Comparison of ENCODE assay signal across 37 mouse cellular contexts in the genomic region with DNA sequence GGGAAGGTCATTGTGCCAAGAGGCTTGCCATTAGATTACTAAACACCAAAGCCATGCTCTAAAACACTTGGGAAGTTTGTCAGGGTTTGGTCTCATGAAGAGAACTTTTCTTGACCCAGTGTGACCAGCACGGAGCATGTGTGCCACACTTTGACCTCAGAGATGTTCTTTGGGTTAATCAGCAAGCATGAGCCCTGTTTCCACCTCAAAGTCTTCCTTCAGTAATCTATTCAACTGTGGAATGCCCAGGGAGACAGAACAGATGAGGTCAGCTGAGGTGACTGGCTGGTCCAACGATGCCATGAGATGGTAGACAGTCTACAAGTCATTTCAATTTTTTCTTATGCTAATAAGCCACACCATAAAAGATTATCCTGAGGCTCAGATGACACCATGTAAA. TPM values are rescaled to one million over a fixed set of nuclear protein-coding genes. Genes with fewer than 3 reads are reported as not detected.
A peak's percentile ranks its signal among the peaks of the same experiment; 100 is the strongest.
DNase-seq lines count a peak whose midpoint lies in the region; ATAC-seq lines count a peak whose summit lies in the region.
"Had no signal": no experiment of that assay in that cellular context is flagged by ENCODE, and none has a peak within 500 bp of the region (broad histone marks: within the 10 kb centered on the region; RNA-seq: fewer than 3 reads in every experiment).

No protein-coding gene starts in this region.

- H3K36me3 ChIP-seq in kidney, embryonic 15.5 days: no peaks in the 10 kb centered on the region
- H3K36me3 ChIP-seq in limb, embryonic 11.5 days (ENCODE audit: control insufficient read depth, insufficient read depth, low read length): no peaks in the 10 kb centered on the region
- H3K36me3 ChIP-seq in limb, embryonic 10.5 days: no peaks in the 10 kb centered on the region
- no peaks in the 10 kb centered on the region for H3K36me3 ChIP-seq in hindbrain, embryonic 12.5 days
- H3K36me3 ChIP-seq: embryonic facial prominence, embryonic 10.5 days; embryonic facial prominence, embryonic 13.5 days; forebrain, embryonic 10.5 days; hindbrain, embryonic 10.5 days had no signal

- H3K4me1 ChIP-seq in kidney, embryonic 15.5 days: no peaks in the 10 kb centered on the region
- H3K4me1 ChIP-seq in limb, embryonic 11.5 days (ENCODE audit: control insufficient read depth, insufficient read depth, low read length): no peaks in the 10 kb centered on the region
- no peaks in the 10 kb centered on the region for H3K4me1 ChIP-seq in limb, embryonic 10.5 days
- H3K4me1 ChIP-seq in hindbrain, embryonic 12.5 days: no peaks in the 10 kb centered on the region
- H3K4me1 ChIP-seq: embryonic facial prominence, embryonic 10.5 days; embryonic facial prominence, embryonic 13.5 days; forebrain, embryonic 13.5 days; hindbrain, embryonic 10.5 days had no signal

- H3K9me3 ChIP-seq in kidney, embryonic 15.5 days (replicated peaks): no peaks in the 10 kb centered on the region
- 0 out of 2 replicates have a peak, but pooled peaks cover 2% of the 10 kb centered on the region for H3K9me3 ChIP-seq in limb, embryonic 11.5 days (ENCODE audit: control insufficient read depth, low read length)
- no peaks in the 10 kb centered on the region for H3K9me3 ChIP-seq in limb, embryonic 10.5 days (replicated peaks)
- no peaks in the 10 kb centered on the region for H3K9me3 ChIP-seq in hindbrain, embryonic 12.5 days (replicated peaks)
- H3K9me3 ChIP-seq: embryonic facial prominence, embryonic 10.5 days; forebrain, embryonic 10.5 days; hindbrain, embryonic 10.5 days had no signal

- no peak for ATAC-seq in kidney, embryonic 15.5 days (replicated peaks; ENCODE audit: low FRiP score)
- ATAC-seq in limb, embryonic 11.5 days (ENCODE audit: insufficient number of reproducible peaks, low FRiP score, low TSS enrichment, low read depth): no peak
- no peak for ATAC-seq in hindbrain, embryonic 12.5 days (ENCODE audit: low FRiP score)
- no peak for ATAC-seq in megakaryocyte progenitor cell, adult 5-6 weeks (replicated peaks; ENCODE audit: poor library complexity)
- ATAC-seq: activated CD4-positive, CD25-positive, alpha-beta regulatory T cell, adult 4 months; CD4-positive, CD25-positive, alpha-beta regulatory T cell, adult 4 months; forebrain, embryonic 13.5 days; forebrain, embryonic 16.5 days had no signal

- no peak overlapping the region for H3K4me2 ChIP-seq in kidney, embryonic 15.5 days
- H3K4me2 ChIP-seq in limb, embryonic 11.5 days (ENCODE audit: low read depth, severe bottlenecking): no peak overlapping the region
- no peak overlapping the region for H3K4me2 ChIP-seq in hindbrain, embryonic 12.5 days (replicated peaks)
- H3K4me2 ChIP-seq: embryonic facial prominence, embryonic 13.5 days; forebrain, embryonic 13.5 days; heart, embryonic 11.5 days; hindbrain, embryonic 14.5 days had no signal

- peak; percentile 18 for DNase-seq in kidney, adult 18-20 months
- peak; percentile 15 for DNase-seq in limb, embryonic 11.5 days (ENCODE audit: low spot score)
- no peak for DNase-seq in limb, embryonic 10.5 days (ENCODE audit: low spot score)
- peak; percentile 8 for DNase-seq in kidney, postnatal 10 days
- peak; percentile 66 to 69 for DNase-seq in kidney, postnatal 36 days
- DNase-seq: adrenal gland, adult 8-10 months; adrenal gland, postnatal 25 days; cerebellum, adult 11-12 months; cerebellum, adult 8-10 months; cerebellum, postnatal 10 days; cerebellum, postnatal 36 days; embryo, embryonic 11 days; gastrocnemius, postnatal 10 days; gastrocnemius, postnatal 36 days; heart, postnatal 36 days had no signal

- H3K4me3 ChIP-seq in kidney, embryonic 15.5 days (replicated peaks): no peak overlapping the region
- no peak overlapping the region for H3K4me3 ChIP-seq in limb, embryonic 11.5 days (ENCODE audit: low read depth, low read length)
- H3K4me3 ChIP-seq in limb, embryonic 10.5 days: no peak overlapping the region
- no peak overlapping the region for H3K4me3 ChIP-seq in hindbrain, embryonic 12.5 days
- H3K4me3 ChIP-seq: embryonic facial prominence, embryonic 10.5 days; embryonic facial prominence, embryonic 13.5 days; forebrain, embryonic 10.5 days; forebrain, embryonic 13.5 days; hindbrain, embryonic 10.5 days had no signal

- no peak overlapping the region for H3K9ac ChIP-seq in kidney, embryonic 15.5 days
- H3K9ac ChIP-seq in limb, embryonic 11.5 days (ENCODE audit: low read length): no peak overlapping the region
- no peak overlapping the region for H3K9ac ChIP-seq in hindbrain, embryonic 12.5 days
- H3K9ac ChIP-seq: embryonic facial prominence, embryonic 13.5 days; forebrain, embryonic 13.5 days; hindbrain, embryonic 14.5 days had no signal

- H3K27ac ChIP-seq in kidney, embryonic 15.5 days: no peak overlapping the region
- no peak overlapping the region for H3K27ac ChIP-seq in limb, embryonic 11.5 days (replicated peaks; ENCODE audit: low read depth, low read length)
- H3K27ac ChIP-seq in limb, embryonic 10.5 days: no peak overlapping the region
- H3K27ac ChIP-seq in hindbrain, embryonic 12.5 days: no peak overlapping the region
- H3K27ac ChIP-seq: embryonic facial prominence, embryonic 10.5 days; embryonic facial prominence, embryonic 13.5 days; forebrain, embryonic 10.5 days; forebrain, embryonic 13.5 days; hindbrain, embryonic 10.5 days; hindbrain, embryonic 14.5 days had no signal

- 80% methylated on average over 2 of the region's 2 CpGs for WGBS in kidney, embryonic 15.5 days
- 83% methylated on average over 2 of the region's 2 CpGs for WGBS in limb, embryonic 11.5 days
- WGBS in limb, embryonic 10.5 days: 89% methylated on average over 2 of the region's 2 CpGs
- WGBS in hindbrain, embryonic 12.5 days: 80% methylated on average over 2 of the region's 2 CpGs

- no peaks in the 10 kb centered on the region for H3K27me3 ChIP-seq in kidney, embryonic 15.5 days
- no peaks in the 10 kb centered on the region for H3K27me3 ChIP-seq in limb, embryonic 11.5 days (ENCODE audit: control insufficient read depth, insufficient read depth, low read length)
- no peaks in the 10 kb centered on the region for H3K27me3 ChIP-seq in limb, embryonic 10.5 days (ENCODE audit: low read depth, poor library complexity, severe bottlenecking)
- no peaks in the 10 kb centered on the region for H3K27me3 ChIP-seq in hindbrain, embryonic 12.5 days
- H3K27me3 ChIP-seq: embryonic facial prominence, embryonic 13.5 days; forebrain, embryonic 13.5 days had no signal

RNA-seq across cellular contexts. Expression of a gene that starts 12.5 kb away (rescaled TPM):
- polyA plus RNA-seq in kidney, embryonic 15.5 days (2015; fragmentation: Nextera tagmentation; extraction: Ambion mirVana): 2.1 and 2.9 TPM in 2 replicates
- 1.5 and 2.0 TPM in 2 replicates for polyA plus RNA-seq in limb, embryonic 11.5 days (2014; fragmentation: Nextera tagmentation; extraction: Ambion mirVana)
- 1.1 and 1.4 TPM in 2 replicates for polyA plus RNA-seq in limb, embryonic 10.5 days (2016; fragmentation: Nextera tagmentation; extraction: Ambion mirVana)
- 1.8 and 3.6 TPM in 2 replicates for polyA plus RNA-seq in hindbrain, embryonic 12.5 days (2016; fragmentation: Nextera tagmentation; extraction: Ambion mirVana)
- 0.67 and 0.95 TPM in 2 replicates for total RNA-seq in megakaryocyte progenitor cell, adult 5-6 weeks (2015)
- total RNA-seq in megakaryocyte progenitor cell, adult 5-6 weeks (2017): not detected in 2 replicates
- total RNA-seq: MEL had no signal

RNA-seq across cellular contexts. Expression of a gene that starts 27.8 kb away (rescaled TPM):
- not detected in 2 replicates for polyA plus RNA-seq in kidney, embryonic 15.5 days (2015; fragmentation: Nextera tagmentation; extraction: Ambion mirVana)
- polyA plus RNA-seq in limb, embryonic 11.5 days (2014; fragmentation: Nextera tagmentation; extraction: Ambion mirVana): not detected in 2 replicates
- polyA plus RNA-seq in limb, embryonic 10.5 days (2016; fragmentation: Nextera tagmentation; extraction: Ambion mirVana): not detected in 2 replicates
- polyA plus RNA-seq in hindbrain, embryonic 12.5 days (2016; fragmentation: Nextera tagmentation; extraction: Ambion mirVana): not detected in 2 replicates
- not detected in 2 replicates for total RNA-seq in megakaryocyte progenitor cell, adult 5-6 weeks (2015)
- total RNA-seq in megakaryocyte progenitor cell, adult 5-6 weeks (2017): not detected in 2 replicates
- total RNA-seq: adrenal gland, adult 8-10 months; adrenal gland, postnatal 25 days; gastrocnemius, adult 18-20 months; gastrocnemius, postnatal 10 days; gastrocnemius, postnatal 36 days; granulocyte monocyte progenitor cell, adult 5-6 weeks; heart, adult 8-10 months; heart, postnatal 36 days; MEL had no signal
- polyA plus RNA-seq: activated CD4-positive, CD25-positive, alpha-beta regulatory T cell, adult 4 months; brain, embryonic 14.5 days; C2C12; CD4-positive, CD25-positive, alpha-beta regulatory T cell, adult 4 months; cortical plate, adult 2 months; embryonic facial prominence, embryonic 10.5 days; embryonic facial prominence, embryonic 13.5 days; forebrain, embryonic 10.5 days; forebrain, embryonic 13.5 days; forebrain, embryonic 16.5 days; heart, embryonic 11.5 days; heart, embryonic 14.5 days; heart, postnatal 0 days; hindbrain, embryonic 10.5 days; hindbrain, embryonic 14.5 days had no signal

RNA-seq across cellular contexts. Expression of a gene that starts 38.5 kb away (rescaled TPM):
- 1.8 and 2.5 TPM in 2 replicates for polyA plus RNA-seq in kidney, embryonic 15.5 days (2015; fragmentation: Nextera tagmentation; extraction: Ambion mirVana)
- polyA plus RNA-seq in limb, embryonic 11.5 days (2014; fragmentation: Nextera tagmentation; extraction: Ambion mirVana): not detected in 2 replicates
- polyA plus RNA-seq in limb, embryonic 10.5 days (2016; fragmentation: Nextera tagmentation; extraction: Ambion mirVana): not detected in 2 replicates
- not detected in 2 replicates for polyA plus RNA-seq in hindbrain, embryonic 12.5 days (2016; fragmentation: Nextera tagmentation; extraction: Ambion mirVana)
- not detected in 2 replicates for total RNA-seq in megakaryocyte progenitor cell, adult 5-6 weeks (2015)
- not detected in 2 replicates for total RNA-seq in megakaryocyte progenitor cell, adult 5-6 weeks (2017)
- total RNA-seq: adrenal gland, adult 8-10 months; gastrocnemius, adult 18-20 months; gastrocnemius, postnatal 10 days; gastrocnemius, postnatal 36 days; granulocyte monocyte progenitor cell, adult 5-6 weeks; heart, adult 8-10 months; heart, postnatal 36 days; MEL had no signal
- polyA plus RNA-seq: activated CD4-positive, CD25-positive, alpha-beta regulatory T cell, adult 4 months; C2C12; CD4-positive, CD25-positive, alpha-beta regulatory T cell, adult 4 months; cortical plate, adult 2 months; embryonic facial prominence, embryonic 10.5 days; embryonic facial prominence, embryonic 13.5 days; forebrain, embryonic 10.5 days; forebrain, embryonic 13.5 days; forebrain, embryonic 16.5 days; heart, embryonic 14.5 days; heart, postnatal 0 days; hindbrain, embryonic 10.5 days; hindbrain, embryonic 14.5 days had no signal
